Mouse (Mus musculus) kidney, adult 2 months (tissue): ENCODE data around the gene Slc13a4.

Source experiments
- CTCF ChIP-seq: fragments of 200-500 bp; conservative IDR thresholded peaks from 2 replicates; pipeline ENCODE4 v1.5.1; 2011; ENCODE audit warnings: low read depth, mild to moderate bottlenecking, control low read depth, low read length, moderate library complexity, mixed read lengths; ENCODE audit not compliant: insufficient read depth, insufficient read length
- POLR2A ChIP-seq: fragments of 200-500 bp; IDR thresholded peaks from one replicate; pipeline ENCODE4 v1.6.1; 2011; ENCODE audit warnings: low read depth, low read length, control low read depth

- TF ChIP-seq CTCF (no peak), POLR2A (no peak)
Measured at GRCm38 (mm10) chr6:35297516-35298227, 10.3 kb downstream of the Slc13a4 start.
